Mouse (Mus musculus) heart, adult 8-10 months (tissue): ENCODE results near the gene Flt3. TPM values are rescaled to one million over a fixed set of nuclear protein-coding genes. Genes with fewer than 3 reads are reported as not detected.

Experiments
- DNase-seq: peaks from one replicate; pipeline ENCODE4 v3.0.0; 2022; ENCODE audit warnings: low spot score
- total RNA-seq, 4 experiments: library from RNA; stranded (reverse); gene quantifications; 2 replicates each; pipeline ENCODE4 v1.2.4; 2022

Flt3 gene
- total RNA-seq, 4 experiments from 2014 or later, result 0.17 TPM; not detected in 3

DNA sequence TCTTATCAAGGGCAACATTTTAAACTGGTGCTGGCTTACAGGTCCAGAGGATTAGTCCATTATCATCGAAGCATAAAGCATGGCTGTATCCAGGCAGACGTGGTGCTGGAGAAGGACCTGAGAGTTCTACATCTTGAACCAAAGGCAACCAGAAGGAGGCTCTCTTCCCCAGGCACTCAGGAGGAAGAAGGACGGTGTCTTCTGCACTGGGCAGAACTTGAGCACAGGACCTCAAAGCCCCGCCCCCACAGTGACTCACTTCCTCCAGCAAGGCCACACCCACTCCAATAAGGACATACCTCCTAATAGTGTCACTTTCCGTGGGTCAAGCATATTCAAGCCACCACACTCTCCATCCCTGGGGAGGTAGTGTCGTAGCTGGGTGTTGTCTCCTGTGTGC, 10.3 kb upstream of the Flt3 start:
- no peak for DNase-seq

DNA sequence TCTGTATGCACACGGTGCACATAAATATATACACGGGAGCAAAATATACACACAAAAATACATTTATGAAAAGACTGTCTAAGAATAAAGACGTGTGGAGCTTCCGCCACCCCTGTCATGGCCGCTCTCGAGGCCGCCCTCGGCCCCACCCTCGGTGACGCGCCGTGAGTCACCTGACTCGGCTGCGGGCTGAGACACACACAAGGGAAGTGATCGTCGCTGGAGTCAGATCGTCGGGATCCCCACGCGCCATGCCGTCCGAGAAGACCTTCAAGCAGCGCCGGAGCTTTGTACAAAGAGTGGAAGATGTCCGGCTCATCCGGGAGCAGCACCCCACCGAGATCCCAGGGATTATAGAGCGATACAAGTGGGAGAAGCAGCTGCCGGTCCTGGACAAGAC, 8.4 kb upstream of the Flt3 start:
- no peak for DNase-seq

DNA sequence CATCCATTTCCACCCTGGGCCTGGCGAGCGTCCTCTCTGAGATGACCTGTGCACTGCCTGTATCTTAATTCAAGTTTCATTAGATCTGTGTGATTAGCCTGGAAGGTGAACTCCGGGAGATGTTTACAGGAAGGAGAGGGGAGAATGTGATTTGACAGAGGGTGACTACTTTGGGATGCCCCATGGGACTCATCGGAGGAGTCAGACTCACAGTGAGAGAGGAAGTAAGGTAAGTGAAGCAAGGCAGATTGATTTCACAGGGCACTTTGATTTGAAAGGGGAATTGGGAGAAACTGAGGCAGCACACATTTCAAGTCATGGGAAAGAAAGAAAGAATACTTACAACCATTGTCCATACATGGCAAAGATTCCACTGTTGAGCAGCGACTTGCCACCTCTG, 5.8 kb upstream of the Flt3 start:
- no peak for DNase-seq

DNA sequence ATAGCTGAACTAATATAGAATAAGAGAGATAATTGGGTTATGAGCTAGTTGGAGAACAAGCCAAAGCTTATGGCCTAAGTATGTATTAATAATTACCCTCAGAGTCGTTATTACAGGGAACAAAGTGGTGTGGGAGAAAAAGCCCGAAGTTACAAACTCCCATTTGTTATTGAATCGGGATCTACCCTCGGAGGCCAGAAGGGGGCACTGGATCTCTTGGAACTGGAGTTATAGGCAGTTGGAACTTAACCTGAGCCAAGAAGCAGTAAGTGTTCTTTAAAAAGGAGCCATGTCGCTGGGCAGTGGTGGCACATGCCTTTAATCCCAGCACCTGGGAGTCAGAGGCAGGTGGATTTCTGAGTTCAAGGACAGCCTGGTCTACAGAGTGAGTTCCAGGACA, 2.2 kb upstream of the Flt3 start:
- DNase-seq, result no peak

DNA sequence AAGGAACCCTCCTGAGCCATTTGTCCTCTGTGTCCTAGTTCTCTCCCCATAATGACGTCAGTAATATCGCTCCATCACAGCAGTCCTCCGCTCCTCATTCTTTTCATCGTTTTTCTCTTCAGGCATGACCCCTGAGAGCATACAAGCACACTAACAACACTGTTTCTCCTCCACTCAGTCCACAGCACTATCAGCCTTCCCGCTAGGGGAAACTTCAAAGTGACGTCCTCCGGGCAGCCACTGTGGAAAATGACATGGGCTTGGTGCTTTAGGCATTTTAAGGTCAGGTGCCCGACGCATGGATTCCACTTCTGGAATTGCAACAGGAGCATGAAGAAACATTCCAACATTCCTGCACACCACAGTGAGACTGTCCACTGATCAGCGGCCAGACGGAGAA, 735 bp upstream of the Flt3 start:
- no peak for DNase-seq

DNA sequence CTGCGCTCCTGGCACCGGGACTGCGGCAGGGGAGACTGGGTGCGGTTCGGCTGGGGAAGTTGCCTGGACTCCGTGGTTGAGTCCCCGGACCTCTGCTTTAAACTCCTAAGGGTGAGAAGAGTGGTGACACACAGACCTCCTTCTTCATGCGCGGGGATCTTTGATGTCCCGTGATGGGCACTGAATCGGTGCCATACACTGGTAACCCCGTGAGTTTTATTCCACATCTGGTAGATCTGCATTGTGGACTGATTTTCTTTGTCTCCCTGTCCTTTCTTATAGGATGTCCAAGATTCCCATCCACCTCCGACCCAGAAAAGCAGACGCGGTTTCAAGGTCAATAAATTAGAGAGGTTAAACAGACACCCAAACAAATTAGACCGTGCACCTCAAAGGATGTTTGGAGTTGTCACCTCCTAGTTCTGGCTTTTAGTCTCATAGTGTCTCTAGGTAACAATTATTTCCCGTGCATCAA, 253 bp upstream of the Flt3 start:
- no peak for DNase-seq

DNA sequence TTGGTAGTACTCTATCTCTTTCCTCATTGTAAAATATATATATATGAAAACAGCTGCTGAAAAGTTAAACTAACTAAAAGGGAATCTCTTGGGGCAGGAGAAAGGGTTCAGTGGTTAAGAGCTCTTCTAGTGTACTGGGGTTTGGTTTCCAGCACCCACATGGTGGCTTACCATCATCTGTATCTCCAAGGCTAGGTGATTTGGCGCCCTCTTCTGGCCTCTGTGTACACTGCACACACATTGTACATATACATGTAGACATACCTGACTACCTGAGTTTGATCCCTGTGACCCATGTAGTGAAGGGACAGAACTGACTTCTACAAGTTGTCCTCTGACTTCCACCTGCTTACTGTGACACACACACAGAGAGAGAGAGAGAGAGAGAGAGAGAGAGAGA, 5.2 kb downstream of the Flt3 start:
- DNase-seq, result no peak

DNA sequence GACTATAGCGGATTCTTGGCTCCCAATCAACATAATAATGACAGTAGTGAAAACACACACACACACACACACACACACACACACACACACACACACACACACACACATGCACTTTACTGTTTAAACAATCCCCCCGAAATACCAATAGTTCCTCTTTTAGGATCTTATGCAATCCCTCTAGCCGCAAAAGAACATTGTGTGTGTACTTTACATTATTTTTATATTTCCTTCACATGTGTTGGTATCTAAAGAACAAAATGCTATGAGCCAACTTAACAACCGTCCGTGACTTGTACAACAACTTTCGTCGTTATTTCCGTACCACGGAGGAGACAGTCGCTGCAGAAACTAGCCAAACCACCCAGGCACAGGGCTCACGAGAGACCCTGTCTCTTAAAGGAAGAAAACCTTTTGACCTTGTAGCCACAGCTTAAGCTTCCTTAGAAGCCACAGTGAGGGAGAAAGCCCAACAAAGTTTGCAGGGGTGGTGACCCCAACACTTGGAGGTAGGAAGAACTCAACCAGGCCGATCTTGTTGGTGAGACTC, 7.5 kb downstream of the Flt3 start:
- no peak for DNase-seq

DNA sequence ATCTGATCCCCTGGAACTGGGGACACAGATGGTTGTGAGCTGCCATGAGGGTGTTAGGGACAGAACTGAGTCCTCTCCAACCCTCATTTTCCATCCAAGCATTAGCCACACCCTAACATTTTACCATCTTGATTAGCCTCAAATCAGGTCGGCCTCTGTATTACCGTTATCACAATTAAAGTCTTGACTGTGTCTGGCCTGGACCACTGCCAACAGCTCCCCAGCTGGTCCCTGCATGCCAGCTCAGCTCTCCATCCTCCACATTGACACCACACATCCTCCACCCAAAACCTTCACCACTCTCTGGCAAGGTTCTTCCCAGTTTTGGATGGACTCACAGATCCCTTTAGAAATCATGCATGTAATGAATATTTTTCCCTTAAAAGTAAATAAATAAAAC, 9.5 kb downstream of the Flt3 start:
- no peak for DNase-seq

DNA sequence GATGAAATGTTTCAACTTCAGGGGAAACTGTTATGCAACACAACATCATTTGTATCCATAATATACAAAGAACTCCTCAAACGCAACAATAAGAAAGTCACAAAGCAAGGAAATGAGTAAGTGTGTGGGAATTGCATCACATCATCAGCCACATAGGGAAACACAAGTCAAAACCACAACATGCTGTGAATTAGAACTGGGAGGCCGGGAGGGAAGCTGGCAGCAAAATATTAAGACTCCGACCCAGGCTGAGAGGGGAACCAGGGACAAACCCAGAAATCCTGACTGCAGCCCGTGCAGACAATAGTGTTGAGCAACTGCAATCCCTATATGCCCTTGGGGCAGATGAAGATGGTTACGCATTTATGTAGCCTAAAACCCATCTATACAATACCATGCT, 11.2 kb downstream of the Flt3 start:
- DNase-seq, result peak; percentile 14

DNA sequence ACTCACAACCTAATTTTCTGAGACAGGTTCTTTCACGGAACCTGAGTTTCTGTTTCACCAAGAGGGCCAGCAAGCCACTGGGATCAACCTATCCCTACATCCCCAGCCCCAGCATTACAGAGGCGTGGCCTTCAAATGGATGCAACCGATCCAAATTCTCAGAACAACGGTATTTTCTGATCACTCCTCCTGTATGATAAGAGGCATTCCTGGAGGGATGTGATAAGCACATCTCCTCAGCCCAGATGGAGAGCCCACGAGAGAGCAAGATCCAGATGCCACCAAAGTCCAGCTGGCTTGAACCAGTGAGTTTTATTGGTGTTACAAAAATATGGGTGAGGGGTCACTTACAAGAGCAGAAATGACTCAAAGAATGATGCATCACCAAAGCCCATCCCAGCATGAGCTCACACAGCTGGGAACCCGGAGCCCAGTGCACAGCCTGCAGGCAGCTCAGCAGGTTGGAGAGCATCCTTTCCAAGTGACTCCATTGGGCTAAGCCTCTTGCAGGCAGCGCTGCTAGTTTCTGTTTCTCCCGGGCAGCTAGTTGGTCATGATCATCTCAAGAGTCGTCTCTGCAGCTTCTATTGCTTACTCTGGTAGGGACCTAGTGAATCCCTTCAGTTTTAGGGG, 11.8 kb downstream of the Flt3 start:
- DNase-seq, result no peak

DNA sequence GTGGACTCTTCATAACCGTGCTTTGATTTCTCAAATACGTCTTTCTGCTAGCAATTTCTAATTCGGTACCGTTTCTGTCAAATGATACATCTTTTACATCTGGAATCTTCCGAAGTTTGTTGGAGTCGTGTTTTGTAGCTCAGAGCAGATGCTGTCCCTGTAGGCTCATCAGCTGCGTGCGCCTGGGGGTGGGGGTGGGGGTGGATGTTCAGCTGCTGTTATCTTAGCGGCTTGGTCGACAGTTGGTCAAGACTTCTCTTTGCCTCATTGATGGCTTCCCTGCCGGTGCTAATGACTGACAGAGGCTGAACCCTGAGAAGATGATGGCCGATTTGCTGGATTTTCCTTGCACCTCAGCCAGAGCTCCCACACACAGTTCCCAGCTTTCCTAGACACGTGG, 13.4 kb downstream of the Flt3 start:
- DNase-seq, result no peak

DNA sequence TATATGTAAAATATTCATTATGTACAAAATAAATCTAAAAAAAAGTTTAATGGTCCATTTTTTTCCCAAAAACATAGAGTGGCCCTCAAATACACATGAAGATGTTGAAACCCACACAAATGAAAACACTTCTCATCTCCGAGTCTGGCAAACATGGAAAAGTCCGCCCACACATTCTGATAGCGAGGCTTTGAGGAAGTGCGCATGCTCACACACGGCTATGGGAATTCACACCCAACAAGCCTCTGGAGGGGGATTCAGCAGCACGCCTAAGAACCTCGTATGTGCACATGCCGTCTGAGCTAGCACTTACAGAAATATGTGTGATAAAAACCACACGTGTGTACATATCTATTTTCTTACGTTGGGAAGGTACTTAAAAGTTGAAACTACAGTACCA, 18.9 kb downstream of the Flt3 start:
- no peak for DNase-seq

DNA sequence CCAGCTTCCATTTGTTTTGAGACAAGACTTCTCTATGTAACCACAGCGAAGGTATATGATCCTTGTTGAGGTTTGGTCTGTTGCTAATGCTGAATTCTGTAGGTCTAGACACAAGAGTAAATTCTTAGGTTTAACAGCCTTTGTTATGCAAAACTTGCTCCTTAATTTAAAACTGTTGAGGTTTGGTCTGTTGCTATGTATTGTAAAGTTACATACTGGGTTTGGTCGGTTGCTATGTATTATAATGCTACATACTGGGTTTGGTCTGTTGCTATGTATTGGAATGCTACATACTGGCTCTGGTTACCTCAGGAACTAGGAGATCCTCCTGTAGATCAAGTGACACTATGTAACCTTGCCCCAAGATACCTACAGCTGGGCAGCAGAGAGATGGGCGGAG, 20.8 kb downstream of the Flt3 start:
- DNase-seq, result no peak

DNA sequence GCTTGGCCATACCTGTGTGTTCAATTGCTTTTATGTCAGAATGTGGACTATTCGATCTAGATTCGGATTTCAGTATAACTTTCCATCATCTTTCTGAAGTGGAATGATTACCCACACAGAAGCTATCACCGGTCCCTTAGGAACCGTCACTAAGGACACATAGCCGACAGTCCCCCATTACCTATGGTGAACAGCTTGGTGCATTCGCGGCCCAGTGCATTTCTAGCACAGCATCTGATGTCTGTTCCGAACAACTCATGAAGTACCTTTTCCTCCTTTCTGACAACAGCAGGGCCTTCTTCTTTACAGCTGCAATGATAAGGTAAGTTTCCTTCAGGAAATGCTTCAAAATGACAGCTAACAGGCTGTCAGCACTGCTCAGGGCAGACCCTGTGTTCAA, 30.0 kb downstream of the Flt3 start:
- no peak for DNase-seq

DNA sequence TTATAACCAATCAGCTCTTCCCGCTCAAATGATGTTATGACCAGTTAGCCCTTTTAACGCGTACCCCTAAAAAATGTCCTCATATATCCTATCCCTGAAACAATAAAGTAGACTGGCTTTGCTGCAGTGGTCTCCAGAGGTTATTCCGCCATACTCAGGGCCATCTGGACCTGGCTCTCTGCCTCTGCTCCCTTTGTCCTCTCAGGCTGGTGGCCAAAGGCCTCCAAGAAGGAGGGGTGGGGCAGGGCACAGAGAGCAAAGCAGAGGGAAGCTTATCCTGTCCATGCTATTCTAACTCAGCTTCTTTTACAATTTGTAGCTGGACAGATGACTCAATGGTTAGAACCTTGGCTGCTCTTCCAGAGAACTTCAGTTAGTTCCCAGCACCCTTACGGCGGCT, 32.1 kb downstream of the Flt3 start:
- DNase-seq, result no peak

DNA sequence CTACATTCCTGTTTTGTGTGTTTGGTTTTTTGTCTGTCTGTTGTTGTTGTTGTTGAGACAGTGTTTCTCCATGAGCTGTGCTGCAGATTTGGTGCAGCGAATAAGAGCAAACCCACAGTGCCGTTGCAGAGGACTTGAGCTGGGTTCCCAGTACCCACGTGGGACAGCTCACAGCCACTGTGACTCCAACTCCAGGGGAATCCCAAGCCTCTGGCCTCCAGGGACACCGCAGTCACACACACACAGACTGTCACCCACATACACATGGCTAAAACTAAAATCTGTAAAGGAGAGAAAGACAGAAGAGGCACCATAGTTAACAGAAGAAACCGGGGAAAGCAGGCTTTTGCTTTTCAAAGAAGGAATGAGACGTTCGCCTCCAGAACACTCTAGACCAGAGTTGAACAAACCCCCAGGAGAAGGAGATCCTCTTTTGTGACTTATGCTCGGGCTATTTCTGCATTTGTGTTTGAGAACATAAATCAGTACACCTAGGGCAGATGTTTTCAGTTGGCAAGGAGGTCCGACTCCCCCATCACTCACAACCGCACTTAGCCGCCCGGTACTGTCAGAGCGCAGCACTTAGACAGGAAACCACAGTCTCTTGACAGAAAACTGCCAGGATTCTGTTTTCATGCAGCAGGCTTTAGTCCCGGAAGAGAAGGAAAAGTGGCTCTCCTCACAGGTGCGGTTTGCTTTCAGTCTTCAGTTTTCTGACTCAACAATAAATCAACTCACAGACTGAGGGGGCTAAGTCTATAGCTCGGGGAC, 34.1 kb downstream of the Flt3 start:
- no peak for DNase-seq

DNA sequence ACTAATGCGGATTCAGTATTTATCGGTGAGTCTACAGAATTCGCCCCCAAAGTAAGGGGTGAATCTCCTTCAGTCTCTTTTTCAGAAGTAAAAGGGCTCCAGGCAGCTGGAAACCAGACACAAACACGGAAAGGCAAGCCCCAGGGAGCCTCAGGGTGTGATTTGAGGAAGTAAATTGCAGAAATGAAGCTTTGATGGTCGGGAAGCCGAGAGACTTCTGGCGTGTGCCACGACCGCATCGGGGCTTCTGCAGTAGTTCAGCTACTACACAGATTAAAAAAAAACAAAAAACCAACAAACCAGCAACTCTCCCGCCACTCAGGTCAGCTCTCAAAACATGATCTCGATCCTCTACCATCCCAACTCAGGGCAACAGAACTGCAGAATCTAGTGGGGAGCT, 37.2 kb downstream of the Flt3 start:
- DNase-seq, result peak; percentile 21

DNA sequence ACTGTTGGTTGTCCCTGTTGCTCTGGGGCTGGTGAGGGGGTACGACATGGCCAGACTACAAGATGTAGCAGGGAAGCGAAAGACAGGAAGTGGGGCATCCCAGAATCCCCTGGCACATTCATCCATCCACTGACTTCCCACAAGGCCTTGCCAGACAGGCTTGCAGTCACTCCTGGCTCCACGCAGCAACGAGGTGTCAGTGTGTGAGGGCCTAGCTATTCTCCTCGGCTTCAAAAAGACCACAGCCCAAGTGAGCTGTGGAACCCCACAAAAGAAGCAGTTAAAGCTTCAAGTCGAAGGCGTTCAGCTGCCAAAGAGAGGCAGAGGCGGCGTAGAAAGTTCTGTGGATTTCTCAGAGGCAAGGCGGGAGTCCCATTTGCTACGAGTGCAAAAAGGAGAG, 41.8 kb downstream of the Flt3 start:
- no peak for DNase-seq

DNA sequence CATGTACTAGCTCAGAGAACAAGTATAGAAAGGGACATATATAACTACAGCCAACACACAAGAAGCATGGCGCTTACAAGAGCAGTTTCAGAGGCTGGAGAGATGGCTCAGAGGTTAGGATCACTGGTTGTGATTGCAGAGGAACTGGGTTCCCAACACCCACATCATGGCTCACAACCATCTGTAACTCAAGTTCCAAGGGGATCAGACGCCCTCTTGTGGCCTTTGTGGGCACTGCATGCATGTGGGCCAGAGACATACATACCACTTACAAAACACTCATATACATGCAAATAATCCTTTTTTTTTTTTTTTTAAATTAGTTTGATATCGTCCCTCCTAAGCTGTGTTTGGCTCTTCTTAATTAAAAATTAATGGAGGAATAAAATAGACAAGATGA, 42.8 kb downstream of the Flt3 start:
- no peak for DNase-seq

DNA sequence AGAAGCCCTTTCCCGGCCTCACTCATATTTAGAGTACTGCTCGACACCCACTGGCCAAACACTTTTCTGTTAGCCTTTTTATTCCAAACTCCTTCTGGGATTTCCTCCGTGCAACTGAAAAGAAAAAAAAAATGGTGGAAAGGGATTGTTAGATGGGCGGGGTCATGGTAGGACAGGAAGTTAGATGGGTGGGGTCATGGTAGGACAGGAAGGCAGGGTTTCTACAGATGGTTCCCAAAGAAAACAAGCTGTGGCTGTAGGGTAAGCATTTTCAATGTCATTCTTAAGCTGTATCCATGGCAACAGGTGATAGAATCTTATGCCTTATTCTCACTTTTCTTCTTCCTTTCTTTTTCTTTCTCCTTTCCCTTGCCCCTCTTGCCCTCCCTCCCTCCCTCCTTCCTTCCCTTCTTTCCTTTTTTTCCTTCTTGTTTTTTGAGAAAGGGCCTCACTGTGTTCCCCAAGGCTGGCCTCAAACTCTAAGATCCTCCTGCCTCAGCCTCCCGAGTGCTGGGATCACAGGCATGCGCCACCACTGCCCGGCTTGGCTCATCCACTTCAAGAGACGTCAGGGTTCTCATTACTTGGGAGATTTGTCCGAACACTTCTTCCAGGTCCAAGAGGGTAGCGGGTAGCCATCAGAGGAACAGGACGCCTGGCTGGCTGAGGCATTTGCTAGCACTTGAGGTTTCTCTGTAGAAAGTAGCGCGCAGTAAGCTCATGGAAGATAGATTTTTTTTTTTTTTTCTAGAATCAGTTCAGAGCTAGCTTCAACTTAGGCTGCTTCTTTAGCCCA, 43.8 kb downstream of the Flt3 start:
- DNase-seq, result no peak

DNA sequence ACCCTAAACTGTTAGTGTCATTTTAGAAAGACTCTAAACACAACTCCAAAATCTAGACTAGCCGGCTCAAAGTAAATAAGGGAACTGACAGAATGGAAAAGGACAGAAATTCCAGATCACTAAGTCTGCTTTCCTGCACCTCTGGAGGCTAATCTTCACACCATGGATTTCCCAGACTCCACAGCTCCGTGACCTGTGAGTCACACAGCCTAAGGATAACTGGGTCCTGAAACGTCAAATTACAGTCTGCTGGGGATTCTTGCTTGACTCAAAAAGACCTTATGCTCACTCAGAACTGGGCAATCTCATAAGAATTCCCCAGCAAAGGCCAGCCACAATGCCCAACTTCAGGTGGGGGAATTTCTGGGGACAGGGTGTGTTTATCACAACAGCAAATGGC, 44.5 kb downstream of the Flt3 start:
- no peak for DNase-seq

DNA sequence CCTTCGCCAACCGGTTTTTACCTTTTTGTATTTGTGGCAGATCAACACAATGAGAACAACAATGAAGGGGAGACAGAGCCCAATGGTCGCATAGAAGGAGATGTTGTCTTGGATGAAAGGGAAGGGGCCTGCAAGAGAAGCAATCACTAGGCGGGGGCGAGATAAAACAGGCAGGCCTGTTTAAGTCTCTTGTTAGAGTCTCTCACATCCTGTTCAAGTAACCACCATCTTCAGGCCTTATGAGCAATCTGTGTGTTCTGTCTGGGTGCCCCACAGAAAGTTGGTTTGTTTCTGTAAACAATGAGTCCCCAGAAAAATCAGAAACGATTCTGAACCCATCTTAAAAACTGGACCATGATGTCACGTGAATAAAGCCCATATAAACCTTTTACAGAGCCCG, 45.3 kb downstream of the Flt3 start:
- no peak for DNase-seq
